Mouse (Mus musculus) Muller cell, postnatal 12 days (primary cell): ENCODE data around the gene Nrm.

Experiments used
- DNase-seq: peaks from one replicate; pipeline ENCODE4 v3.0.0-alpha.2; 2015; ENCODE audit errors: inconsistent ontology term

Nrm gene

GRCm38 (mm10) chr17:35861198-35861857, at the start of gene Nrm:
Gene Nrm, plus strand, starts transcription at chr17:35861318.
- peak; percentile 95 for DNase-seq

DNA sequence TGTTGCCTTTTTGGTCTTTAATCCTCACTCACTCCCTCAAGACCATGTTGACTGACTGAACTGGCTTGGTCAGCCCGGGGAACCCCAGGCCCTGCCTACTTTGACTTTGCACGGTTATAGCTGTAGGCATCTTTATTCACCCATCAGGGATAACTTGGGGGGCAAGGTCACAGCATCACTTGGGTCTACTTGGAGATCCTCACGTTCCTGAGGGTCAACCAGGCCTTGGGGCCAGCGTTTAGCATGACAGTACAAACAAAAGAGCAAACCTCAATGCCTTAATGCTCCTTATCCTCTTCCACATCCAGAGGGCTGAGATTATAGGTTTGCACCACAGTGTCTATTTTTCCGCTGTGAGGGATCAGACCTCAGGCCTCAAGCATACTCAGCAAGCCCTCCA, 48.8 kb upstream of the Nrm start:
- DNase-seq, result no peak

GRCm38 (mm10) chr17:35812736-35813135, 48.4 kb upstream of the Nrm start:
- DNase-seq, result no peak

DNA sequence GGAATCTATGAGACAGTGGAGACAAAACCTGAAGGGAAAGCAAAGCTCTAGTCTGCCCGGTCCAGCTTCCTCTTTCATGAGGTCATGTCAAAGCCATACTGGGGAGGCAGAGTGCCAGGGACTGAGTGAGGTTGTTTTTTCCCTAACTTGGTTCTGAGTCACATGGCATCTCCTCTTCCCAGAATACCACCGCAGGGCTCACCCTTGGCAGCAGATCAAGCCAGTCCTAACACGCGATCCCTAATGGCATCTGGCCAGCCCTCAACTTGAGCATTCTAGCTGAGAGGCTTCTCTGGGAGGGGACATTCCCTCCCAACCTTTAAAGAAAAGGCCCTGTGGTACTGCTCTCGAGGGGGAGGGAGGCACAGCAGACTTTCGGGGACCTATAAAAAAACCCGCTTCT, 47.9 kb upstream of the Nrm start:
- peak; percentile 99 for DNase-seq

DNA sequence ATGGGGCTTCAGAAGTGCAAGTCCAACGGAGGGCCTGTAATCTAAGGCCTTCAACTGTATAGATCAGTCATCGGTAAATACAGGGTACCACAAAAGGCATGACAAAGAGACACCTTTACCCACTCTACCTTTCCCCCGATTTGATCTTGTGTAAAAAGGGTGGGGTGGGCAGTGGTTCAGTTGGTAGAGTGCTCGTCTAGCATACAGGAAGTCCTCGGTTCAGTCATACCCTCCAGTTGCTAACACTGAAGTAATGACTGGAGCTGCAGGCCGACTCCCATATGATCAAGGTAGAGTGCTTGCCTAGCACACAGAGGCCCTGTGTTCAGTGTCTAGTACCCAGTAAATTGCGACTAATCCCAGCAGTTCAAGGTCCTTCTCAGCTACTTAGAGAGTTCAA, 47.5 kb upstream of the Nrm start:
- no peak for DNase-seq

DNA sequence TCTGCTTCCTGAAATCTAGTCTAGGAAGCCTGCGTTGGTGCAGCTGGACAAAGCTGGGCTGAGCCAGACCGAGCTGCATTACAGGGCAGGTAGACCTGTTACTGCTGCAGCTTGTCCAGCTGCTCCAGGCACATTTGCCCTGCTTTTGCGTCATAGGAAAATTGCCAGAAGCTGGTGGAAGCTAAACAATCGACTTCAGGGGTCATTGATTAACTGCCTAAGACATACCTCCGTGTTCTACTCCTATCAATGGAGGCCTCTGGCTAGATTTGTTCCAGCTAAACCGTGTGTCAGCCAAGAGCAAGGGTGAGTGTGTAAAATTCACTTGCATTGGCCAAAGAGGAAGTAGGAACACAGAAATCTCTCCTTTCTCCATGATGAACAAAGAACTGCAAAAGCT, 46.4 kb upstream of the Nrm start:
- no peak for DNase-seq

- no peak for DNase-seq
Observed at GRCm38 (mm10) chr17:35815836-35816235, 45.3 kb upstream of the Nrm start.

- DNase-seq, result no peak
Observed at GRCm38 (mm10) chr17:35816686-35817085, 44.4 kb upstream of the Nrm start.

- DNase-seq, result no peak
Observed at GRCm38 (mm10) chr17:35817226-35817625, 43.9 kb upstream of the Nrm start.

- no peak for DNase-seq
Observed at GRCm38 (mm10) chr17:35820111-35820510, 41.0 kb upstream of the Nrm start.

- peak; percentile 90 for DNase-seq
Observed at GRCm38 (mm10) chr17:35821439-35822430, 39.4 kb upstream of the Nrm start, which contains the start of gene Ier3. Gene Ier3, plus strand, starts transcription at chr17:35821684.

DNA sequence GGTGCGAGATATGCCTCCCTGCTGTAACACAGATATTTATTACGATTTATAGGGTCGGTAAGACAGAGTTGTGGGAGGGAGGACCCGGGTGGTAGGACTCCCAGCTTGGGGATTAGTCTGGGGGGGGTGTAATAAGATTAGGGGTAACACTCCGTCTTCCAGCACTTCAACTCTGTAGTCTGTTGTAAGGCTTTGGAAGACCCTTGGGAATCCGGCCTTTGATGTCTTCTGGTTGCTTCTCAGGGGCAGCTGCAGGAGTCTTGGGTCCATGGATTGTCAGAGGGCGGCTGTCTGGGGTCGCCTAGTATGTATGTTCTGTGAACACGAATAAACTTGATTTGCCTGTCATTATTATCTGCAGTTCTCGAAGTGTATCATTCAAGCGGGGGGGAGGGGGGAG, 38.6 kb upstream of the Nrm start:
- no peak for DNase-seq

- DNase-seq, result peak; percentile 95
Observed at GRCm38 (mm10) chr17:35822964-35823937, 37.9 kb upstream of the Nrm start, which contains the start of gene Flot1. Gene Flot1, plus strand, starts transcription at chr17:35823230.

GRCm38 (mm10) chr17:35824402-35824801, 36.7 kb upstream of the Nrm start:
- DNase-seq, result no peak

GRCm38 (mm10) chr17:35825109-35825850, 35.8 kb upstream of the Nrm start:
- no peak for DNase-seq

DNA sequence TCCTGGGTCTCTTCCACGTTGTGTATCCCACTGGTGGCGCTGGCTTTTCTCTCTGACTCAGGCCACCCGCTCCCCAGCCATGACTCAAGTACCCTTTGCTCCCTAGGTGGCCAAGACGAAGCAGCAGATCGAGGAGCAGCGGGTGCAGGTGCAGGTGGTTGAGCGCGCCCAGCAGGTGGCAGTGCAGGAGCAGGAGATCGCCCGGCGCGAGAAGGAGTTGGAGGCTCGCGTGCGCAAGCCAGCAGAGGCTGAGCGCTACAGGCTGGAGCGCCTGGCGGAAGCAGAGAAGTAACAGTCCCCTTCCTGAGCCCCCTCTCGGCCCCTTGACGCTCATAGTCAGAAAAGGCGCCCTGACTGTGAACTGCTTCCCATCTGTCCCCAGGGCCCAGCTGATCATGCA, 31.4 kb upstream of the Nrm start:
- peak; percentile 86 for DNase-seq

GRCm38 (mm10) chr17:35832400-35833238, 28.5 kb upstream of the Nrm start:
- no peak for DNase-seq

DNA sequence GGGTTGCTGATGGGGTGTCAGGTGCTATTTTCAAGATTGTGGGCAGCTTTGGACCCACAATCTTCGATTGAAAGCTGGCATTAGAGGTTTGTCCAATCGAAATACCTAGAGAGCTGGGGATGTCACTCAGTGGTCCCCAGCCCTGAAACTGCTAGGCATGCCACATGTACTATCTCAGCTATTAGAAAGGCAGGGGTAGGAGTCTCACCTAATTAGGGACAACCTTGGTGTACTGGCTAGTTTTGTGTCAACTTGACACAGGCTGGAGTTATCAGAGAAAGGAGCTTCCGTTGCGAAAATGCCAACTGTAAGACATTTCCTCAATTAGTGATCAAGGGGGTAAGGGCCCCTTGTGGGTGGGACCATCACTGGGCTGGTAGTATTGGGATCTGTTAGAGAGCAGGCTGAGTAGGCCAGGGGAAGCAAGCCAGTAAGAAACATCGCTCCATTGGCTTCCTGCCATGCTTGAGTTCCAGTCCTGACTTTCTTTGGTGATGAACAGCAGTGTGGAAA, 27.8 kb upstream of the Nrm start:
- DNase-seq, result no peak

DNA sequence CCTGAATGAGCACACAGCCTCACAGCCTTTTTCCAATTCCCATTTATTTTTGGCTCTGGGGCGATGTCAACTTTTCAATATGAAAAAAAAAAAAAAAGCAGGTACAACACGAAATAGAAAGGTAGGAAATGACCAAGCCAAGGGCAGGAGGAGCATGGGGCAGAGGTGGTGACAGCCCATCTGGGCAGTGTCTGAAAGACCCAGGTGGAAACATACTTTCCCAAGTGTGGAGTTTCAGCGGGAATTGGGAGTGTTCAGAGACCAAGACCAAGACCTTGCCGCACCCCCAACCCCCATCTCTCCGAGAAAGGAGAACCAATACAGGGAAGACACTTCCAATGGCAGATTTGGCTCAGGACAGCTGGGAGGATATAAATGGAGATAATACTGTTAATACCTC, 27.2 kb upstream of the Nrm start:
- no peak for DNase-seq
